Mouse (Mus musculus): ENCODE measurements at regions not wholly inside any gene's neighbourhood (a gene's known extent, or its start where the extent isn't known, plus 50 kb on each side); places are given as distances from the start of the nearest gene placed in this dataset.
A peak's percentile ranks its signal among the peaks of the same experiment; 100 is the strongest.

- DNase-seq (ENCODE audit: low spot score in 2 of 2) = no peak
These were observed 255.6 kb upstream of the Adgrl4 start for GRCm38 (mm10) chr3:151182132-151182531.

DNA sequence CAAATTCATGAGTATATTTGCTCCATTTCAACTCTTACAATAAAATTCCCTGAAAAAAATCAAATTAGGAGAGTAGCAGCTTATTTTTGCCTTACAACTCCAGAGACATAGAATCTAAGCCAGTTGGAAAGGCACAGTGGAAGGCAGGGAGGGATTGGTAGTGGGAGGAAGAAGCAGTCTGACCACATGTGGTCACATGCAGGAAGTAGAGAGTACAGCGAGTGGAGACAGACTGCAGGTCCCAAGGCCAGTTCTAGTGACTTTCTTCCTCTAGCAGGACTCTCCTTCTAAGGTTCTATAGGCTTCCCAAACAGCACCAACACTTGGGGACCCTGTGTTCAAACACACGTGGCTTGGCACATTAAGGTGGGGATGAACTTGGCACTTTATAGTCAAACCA is 245.6 kb upstream of the Adgrl4 start:
- DNase-seq (ENCODE audit: low spot score in 2 of 2) = no peak

- no peak for DNase-seq (ENCODE audit: low spot score in 2 of 2)
These were observed 226.7 kb upstream of the Adgrl4 start for GRCm38 (mm10) chr3:151210978-151211377.

DNA sequence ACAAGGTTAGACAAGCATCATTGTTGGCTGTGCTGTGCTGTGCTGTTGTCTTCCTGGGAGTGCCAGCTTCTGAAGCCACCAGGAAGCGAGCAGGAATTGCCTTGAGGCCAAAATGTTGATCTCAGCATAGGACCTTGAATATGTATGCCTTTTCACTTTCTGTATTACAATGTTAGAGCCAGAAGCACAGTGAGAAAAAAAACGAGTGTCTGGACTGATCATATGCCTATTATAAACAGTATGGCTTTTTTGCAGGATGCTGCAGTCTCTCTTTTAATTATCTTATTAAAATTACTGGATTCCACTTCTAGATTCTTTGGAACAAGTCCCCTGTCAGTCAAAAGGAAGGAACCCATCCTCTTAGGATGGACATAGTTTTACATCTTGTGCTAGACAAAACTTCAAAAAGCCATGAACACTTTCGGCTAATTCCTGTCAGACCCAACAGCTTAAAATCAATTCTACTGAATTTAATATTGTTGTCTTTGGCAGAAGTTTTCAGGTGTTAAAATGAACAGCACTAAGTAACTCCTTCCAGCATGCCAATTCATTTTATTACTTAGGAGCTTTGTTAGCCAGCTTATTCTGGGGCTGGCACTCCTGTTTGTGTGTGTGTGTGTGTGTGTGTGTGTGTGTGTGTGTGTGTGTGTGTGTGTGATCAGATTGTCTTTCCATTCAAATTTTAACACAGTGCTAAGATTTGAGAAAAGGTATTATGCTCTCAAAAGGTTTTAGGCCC is 220.8 kb upstream of the Adgrl4 start:
- DNase-seq (ENCODE audit: low spot score in 2 of 2) = no peak

GRCm38 (mm10) chr3:151222407-151222806 is 215.3 kb upstream of the Adgrl4 start:
- no peak for DNase-seq (ENCODE audit: low spot score in 2 of 2)

DNA sequence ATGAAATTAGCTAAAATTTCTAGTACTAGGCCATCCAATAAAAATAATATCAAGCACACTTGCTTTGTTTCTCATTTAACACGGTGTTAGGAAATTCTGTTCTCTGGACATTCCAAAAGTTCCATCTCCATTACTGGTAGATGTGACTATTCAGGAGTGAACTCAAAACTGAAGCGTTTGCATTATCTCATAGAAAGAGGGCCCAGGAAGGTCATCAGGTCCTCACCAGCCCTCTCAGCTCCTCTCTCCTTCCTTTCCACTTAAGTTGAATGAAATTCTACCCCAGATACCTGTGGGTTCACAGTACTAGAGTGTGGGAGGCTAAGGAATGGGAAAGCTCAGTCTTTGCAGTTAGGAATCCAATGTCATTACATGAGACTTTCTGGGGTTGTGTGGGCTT is 185.2 kb upstream of the Adgrl4 start:
- DNase-seq (ENCODE audit: low spot score in 2 of 2) = no peak

GRCm38 (mm10) chr3:151262821-151263220 is 174.9 kb upstream of the Adgrl4 start:
- no peak for DNase-seq (ENCODE audit: low spot score in 2 of 2)

GRCm38 (mm10) chr3:151265658-151266057 is 172.0 kb upstream of the Adgrl4 start:
- no peak for DNase-seq (ENCODE audit: low spot score in 2 of 2)

- no peak for DNase-seq (ENCODE audit: low spot score in 2 of 2)
These were observed 168.2 kb upstream of the Adgrl4 start for GRCm38 (mm10) chr3:151269514-151269913.

- no peak for DNase-seq (ENCODE audit: low spot score in 2 of 2)
These were observed 153.9 kb upstream of the Adgrl4 start for GRCm38 (mm10) chr3:151283829-151284228.

DNA sequence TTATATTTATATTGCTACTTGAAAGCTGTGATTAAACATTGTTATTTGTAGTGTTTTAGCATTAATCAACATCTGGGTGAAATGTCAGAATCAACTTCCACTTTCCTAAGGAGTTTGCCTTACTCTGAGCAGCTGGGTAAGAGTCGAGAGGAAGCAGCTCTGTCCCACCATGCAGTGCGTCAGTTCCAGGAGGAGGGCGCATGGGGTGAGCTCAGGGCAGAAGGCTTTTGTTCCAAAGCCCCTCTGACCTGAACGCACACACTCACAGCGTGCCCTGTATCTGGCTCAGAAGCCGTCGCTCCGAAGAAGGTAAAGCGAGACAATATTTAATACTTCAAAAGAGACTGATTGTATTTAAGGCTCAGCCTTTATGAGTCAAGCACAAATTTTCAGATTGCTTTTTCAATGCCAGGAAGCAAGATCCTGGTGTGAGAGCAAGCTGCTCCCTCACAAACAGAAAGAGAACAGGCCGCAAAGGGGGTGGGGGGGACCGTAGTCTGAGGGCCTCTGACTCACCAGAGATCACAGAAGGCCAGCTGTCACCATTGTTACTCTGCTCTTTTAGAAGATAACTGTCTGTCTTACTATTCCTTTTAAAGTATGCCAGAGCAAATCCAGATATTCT is 143.6 kb upstream of the Adgrl4 start:
- no peak for DNase-seq (ENCODE audit: low spot score in 2 of 2)

DNA sequence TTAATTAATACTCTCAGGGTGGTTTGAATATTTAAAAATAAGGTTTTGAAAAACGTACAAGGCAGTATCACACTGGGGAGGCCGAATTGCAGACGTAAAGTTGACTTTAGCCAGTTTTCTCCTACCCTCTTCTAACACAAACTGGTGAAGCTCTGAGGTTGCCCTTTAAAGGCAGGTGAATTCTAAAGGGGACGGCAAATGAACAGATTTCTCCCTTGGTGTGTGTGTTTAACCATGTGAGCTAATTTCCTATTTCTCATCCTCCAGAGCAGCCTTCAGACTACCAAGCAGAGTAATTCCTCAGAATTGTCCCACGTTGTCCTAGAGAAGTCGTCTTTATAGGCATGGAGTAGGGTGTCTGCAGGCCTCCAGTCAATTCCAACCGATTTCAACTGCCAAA is 143.1 kb upstream of the Adgrl4 start:
- no peak for DNase-seq (ENCODE audit: low spot score in 2 of 2)

GRCm38 (mm10) chr3:151295027-151295426 is 142.7 kb upstream of the Adgrl4 start:
- no peak for DNase-seq (ENCODE audit: low spot score in 2 of 2)

DNA sequence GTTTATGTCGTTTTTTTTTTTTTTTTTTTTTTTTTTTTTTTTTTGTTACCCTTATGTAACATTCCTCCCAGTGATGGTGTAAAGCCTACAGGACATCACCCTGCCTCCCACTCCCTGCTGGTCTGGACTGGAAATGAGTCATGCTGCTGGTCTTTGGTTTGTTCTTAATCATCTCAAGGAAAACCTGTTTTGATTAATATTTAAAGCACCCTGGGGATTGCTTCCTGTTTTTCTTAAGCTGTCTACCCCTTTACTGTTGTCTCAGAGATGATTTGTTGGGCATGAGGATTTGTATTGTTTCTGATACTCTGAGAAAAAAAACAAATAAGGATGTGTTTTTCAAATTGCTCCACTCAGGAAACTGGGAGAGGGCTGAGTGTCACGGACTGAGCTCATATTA is 139.4 kb upstream of the Adgrl4 start:
- DNase-seq (ENCODE audit: low spot score in 2 of 2) = no peak

DNA sequence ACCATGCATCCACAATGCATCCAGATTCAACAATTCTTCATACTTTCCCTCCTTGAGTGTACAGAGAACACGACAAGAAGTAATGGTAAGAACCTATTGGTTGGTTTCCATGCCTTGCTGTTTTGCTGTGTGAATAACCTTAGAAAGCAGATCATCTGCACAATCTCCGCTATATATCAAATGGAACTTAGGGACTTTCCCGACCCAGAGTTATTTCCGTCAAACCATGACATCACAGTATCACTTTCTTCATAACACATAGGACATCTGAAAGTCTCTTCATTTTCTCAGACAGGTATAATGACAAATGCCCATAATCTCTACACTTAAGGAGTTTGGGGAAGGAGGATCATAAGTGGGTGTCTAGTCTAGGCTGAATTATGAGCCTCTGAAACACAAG is 132.3 kb upstream of the Adgrl4 start:
- DNase-seq (ENCODE audit: low spot score in 2 of 2) = no peak

DNA sequence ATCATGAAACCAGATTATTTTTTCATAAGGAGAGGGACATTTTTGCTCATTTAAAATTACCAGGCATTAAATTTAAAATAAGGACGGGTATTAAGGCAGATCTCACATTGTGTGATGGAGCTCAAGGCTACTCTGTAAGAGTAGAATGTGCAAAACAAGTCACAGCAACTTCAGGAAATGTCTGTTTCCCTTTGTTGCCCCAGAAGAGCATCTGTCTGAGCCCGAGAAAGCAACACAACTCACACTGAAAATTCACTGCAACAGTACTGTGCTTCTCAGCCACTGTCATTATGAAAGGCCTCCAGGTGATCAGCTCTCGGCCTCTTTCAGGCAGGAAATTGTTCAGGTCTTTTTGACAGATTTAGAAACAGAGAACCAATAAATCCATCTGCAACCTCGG is 129.7 kb upstream of the Adgrl4 start:
- DNase-seq (ENCODE audit: low spot score in 2 of 2) = no peak

GRCm38 (mm10) chr3:151323835-151324234 is 113.9 kb upstream of the Adgrl4 start:
- no peak for DNase-seq (ENCODE audit: low spot score in 2 of 2)

DNA sequence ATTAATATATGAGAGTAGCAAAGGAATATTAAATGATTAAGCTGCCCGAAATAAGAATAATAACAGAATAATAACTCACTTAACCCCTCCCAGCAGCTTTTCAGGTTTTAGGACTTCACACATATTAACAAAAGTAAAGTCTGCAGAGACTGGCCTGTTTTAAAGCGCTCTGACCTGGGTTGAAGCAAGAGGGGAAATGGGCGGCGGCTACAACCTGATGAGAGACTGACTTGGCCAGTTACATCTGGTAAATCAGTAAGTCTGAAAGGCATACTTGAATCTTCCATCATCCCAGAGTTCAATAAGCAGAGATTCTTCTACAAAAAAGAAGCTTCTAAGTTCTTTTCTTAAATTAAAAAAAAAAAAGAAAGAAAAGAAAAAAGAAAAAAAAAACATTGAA is 107.9 kb upstream of the Adgrl4 start:
- DNase-seq (ENCODE audit: low spot score in 2 of 2) = no peak

GRCm38 (mm10) chr3:151331906-151332305 is 105.8 kb upstream of the Adgrl4 start:
- DNase-seq (ENCODE audit: low spot score in 2 of 2) = no peak

- no peak for DNase-seq (ENCODE audit: low spot score in 2 of 2)
These were observed 105.4 kb upstream of the Adgrl4 start for GRCm38 (mm10) chr3:151332317-151332687.

- no peak for DNase-seq (ENCODE audit: low spot score in 2 of 2)
These were observed 104.8 kb upstream of the Adgrl4 start for GRCm38 (mm10) chr3:151332688-151333452.

GRCm38 (mm10) chr3:151333867-151334341 is 103.8 kb upstream of the Adgrl4 start:
- peak in 1 of 2 experiments; percentile 18 for DNase-seq (ENCODE audit: low spot score in 2 of 2)

All from right cerebral cortex, postnatal 10 days (tissue).